Mouse (Mus musculus): ENCODE measurements around the gene Xxylt1.

DNA sequence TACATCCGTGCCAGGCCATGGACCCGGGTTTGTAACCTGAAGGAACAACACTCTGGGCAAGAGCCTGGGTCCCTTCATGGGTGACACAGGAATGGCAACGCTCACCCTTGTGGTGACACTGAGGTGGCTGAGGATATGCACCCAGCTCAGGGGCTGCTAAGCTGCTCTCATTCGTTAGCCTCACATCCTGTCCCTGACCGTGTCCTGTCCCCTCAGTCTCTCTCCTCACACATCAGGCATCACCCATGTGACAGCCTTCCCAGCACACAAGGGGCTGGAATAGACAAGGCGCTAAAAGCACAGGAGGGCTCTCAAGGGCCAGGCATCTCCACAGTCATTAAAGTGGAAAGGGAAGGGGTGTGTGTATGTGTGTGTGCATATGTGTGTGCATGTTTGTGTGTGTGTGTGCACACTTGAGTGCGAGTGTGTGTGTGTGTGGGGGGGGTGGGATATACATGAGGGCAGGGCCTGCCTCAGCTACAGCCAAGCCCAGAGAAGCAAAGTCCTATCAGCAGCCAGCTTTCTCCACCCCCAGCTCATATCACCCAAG is 29.0 kb downstream of the Xxylt1 start:
- TF ChIP-seq CTCF (IDR thresholded peaks at IDR 0.05; ENCODE audit: low read depth, low read length) (no peak), POLR2AphosphoS5 (IDR thresholded peaks at IDR 0.05; ENCODE audit: insufficient replicate concordance, low read depth, low read length) (no peak), TAL1 (conservative IDR thresholded peaks at IDR 0.05; ENCODE audit: low read depth, low read length) (no peak), GATA1 (IDR thresholded peaks at IDR 0.05; ENCODE audit: borderline replicate concordance, low read length) (no peak)

Measured in G1E (cell line).